Mouse (Mus musculus) effector memory CD4-positive, alpha-beta T cell, adult 5 months (primary cell): ENCODE data around the gene Mapk8ip2. TPM values are rescaled to one million over a fixed set of nuclear protein-coding genes. Genes with fewer than 3 reads are reported as not detected.

Source experiments
- polyA plus RNA-seq: library from polyadenylated mRNA; unstranded; fragments of 100-300 nt; shearing (Covaris generic); gene quantifications from one replicate; pipeline ENCODE4 v1.2.1, GENCODE M21; 2017

Mapk8ip2 gene
- polyA plus RNA-seq = 0.09 TPM

GRCm38 (mm10) chr15:89453865-89454478 lies at the start of gene Mapk8ip2:
TSS of gene Mapk8ip2 (plus strand) at chr15:89453913.

GRCm38 (mm10) chr15:89410118-89410517 lies 43.6 kb upstream of the Mapk8ip2 start, which contains the start of gene Syce3:
TSS of gene Syce3 (minus strand) at chr15:89410503.

GRCm38 (mm10) chr15:89425711-89426121 lies 28.0 kb upstream of the Mapk8ip2 start, which contains the start of gene Cpt1b:
TSS of gene Cpt1b (minus strand) at chr15:89425863.

GRCm38 (mm10) chr15:89429352-89430221 lies 24.1 kb upstream of the Mapk8ip2 start, which contains the start of the genes C730034F03Rik, Gm44502 and Chkb:
TSS of gene C730034F03Rik (plus strand) at chr15:89429589.
TSS of gene Gm44502 (minus strand) at chr15:89429696.
TSS of gene Chkb (minus strand) at chr15:89429908.

GRCm38 (mm10) chr15:89477091-89477491 lies 23.4 kb downstream of the Mapk8ip2 start, which contains the start of gene Arsa:
TSS of gene Arsa (minus strand) at chr15:89477425.

GRCm38 (mm10) chr15:89498961-89499688 lies 45.4 kb downstream of the Mapk8ip2 start, which contains the start of gene Shank3:
TSS of gene Shank3 (plus strand) at chr15:89499623.

Other genes starting within 250 kb of the Mapk8ip2 start
- gene Ppp6r2, start 242.4 kb upstream of the Mapk8ip2 start, polyA plus RNA-seq = 14.2 TPM
- 140 TPM for gene Sbf1, start 138.6 kb upstream of the Mapk8ip2 start, polyA plus RNA-seq
- not detected for gene Adm2, start 131.2 kb upstream of the Mapk8ip2 start, polyA plus RNA-seq
- gene Miox, start 119.5 kb upstream of the Mapk8ip2 start, polyA plus RNA-seq = not detected
- gene Lmf2, start 98.3 kb upstream of the Mapk8ip2 start, polyA plus RNA-seq = 50.1 TPM
- 131 TPM for gene Ncaph2, start 98.2 kb upstream of the Mapk8ip2 start, polyA plus RNA-seq
- 3.0 TPM for gene Sco2, start 80.1 kb upstream of the Mapk8ip2 start, polyA plus RNA-seq
- gene Tymp, start 76.9 kb upstream of the Mapk8ip2 start, polyA plus RNA-seq = 0.79 TPM
- not detected for gene Odf3b, start 74.6 kb upstream of the Mapk8ip2 start, polyA plus RNA-seq
- not detected for gene Klhdc7b, start 69.0 kb upstream of the Mapk8ip2 start, polyA plus RNA-seq
- not detected for gene Syce3, start 43.4 kb upstream of the Mapk8ip2 start, polyA plus RNA-seq
- gene Cpt1b, start 28.1 kb upstream of the Mapk8ip2 start, polyA plus RNA-seq = 0.45 TPM
- 6.1 TPM for gene C730034F03Rik, start 24.3 kb upstream of the Mapk8ip2 start, polyA plus RNA-seq
- gene Gm44502, start 24.2 kb upstream of the Mapk8ip2 start, polyA plus RNA-seq = not detected
- gene Chkb, start 24.0 kb upstream of the Mapk8ip2 start, polyA plus RNA-seq = 124 TPM
- gene Arsa, start 23.5 kb downstream of the Mapk8ip2 start, polyA plus RNA-seq = 13.1 TPM
- gene Shank3, start 45.7 kb downstream of the Mapk8ip2 start, polyA plus RNA-seq = not detected
- gene Acr, start 114.4 kb downstream of the Mapk8ip2 start, polyA plus RNA-seq = not detected
- gene Rabl2, start 138.0 kb downstream of the Mapk8ip2 start, polyA plus RNA-seq = 1.9 TPM